Mouse (Mus musculus) liver, adult 2 months (tissue): ENCODE results near the gene Nrxn3.

Experiments
- CTCF ChIP-seq: fragments of 200-500 bp; IDR thresholded peaks from 2 replicates; pipeline ENCODE4 v1.5.1; 2011; ENCODE audit warnings: low read depth, low read length, control low read depth
- POLR2A ChIP-seq: fragments of 200-500 bp; IDR thresholded peaks from 2 replicates; pipeline ENCODE4 v1.6.1; 2011; ENCODE audit warnings: low read length, control low read depth; ENCODE audit not compliant: insufficient read depth; ENCODE audit errors: extremely low read depth

- no peak for TF ChIP-seq CTCF
- no peak for TF ChIP-seq POLR2A
Measured at GRCm38 (mm10) chr12:89436519-89436918, 713.8 kb downstream of the Nrxn3 start.
